Mouse (Mus musculus) embryo, embryonic 10.5 days (tissue): ENCODE data around the gene Bcl11a.

Experiments used
- DNase-seq: peaks from one replicate; pipeline ENCODE4 v3.0.0-alpha.2; 2015; ENCODE audit warnings: low spot score

The Bcl11a gene

DNA sequence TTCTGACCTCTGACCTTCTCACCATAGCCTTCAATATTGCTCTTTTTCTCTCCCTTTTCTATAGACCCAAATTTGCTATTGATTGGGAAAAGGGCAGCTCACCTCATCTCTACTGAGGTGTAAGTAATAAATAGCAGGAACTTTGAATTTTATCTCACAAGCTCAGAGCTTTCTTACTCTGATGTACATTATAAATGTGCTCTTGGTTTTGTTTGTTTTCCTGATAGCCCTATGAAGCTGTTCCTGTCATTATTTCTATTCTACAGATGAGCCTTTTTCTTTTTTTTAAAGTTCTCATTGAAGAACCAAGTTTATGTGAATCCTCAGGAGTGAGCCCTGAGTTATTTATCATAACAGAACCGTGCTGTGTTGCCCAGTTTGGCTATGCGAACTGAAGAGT is 55.0 kb downstream of the Bcl11a start:
- DNase-seq = no peak

- DNase-seq = no peak
Measured at GRCm38 (mm10) chr11:24133484-24133883, 55.6 kb downstream of the Bcl11a start.

- DNase-seq = no peak
Measured at GRCm38 (mm10) chr11:24133928-24134327, 56.1 kb downstream of the Bcl11a start.

- DNase-seq = no peak
Measured at GRCm38 (mm10) chr11:24135244-24135643, 57.4 kb downstream of the Bcl11a start.

GRCm38 (mm10) chr11:24136084-24136785 is 58.4 kb downstream of the Bcl11a start:
- no peak for DNase-seq

GRCm38 (mm10) chr11:24137891-24138290 is 60.0 kb downstream of the Bcl11a start:
- no peak for DNase-seq

- no peak for DNase-seq
Measured at GRCm38 (mm10) chr11:24138600-24139375, 60.9 kb downstream of the Bcl11a start.

DNA sequence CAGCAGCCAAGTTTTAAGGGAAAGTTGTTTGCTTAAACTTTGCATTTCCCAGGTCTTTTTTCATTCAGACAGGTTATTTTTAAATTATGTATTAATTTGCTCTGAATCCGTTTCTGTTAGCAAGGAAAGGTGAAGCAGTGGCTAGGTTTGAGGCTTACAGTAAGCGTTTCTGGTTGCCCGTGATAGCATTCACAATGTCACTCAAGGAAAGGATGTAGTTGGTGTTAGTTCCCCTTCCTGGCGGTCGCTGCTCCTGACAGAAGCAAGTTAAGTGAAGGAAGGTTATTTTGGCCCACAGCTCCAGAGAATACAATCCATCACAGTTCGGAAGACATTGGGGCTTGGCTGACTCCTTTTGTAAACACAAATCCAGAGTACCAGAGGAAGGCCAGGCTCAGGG is 61.6 kb downstream of the Bcl11a start:
- no peak for DNase-seq

GRCm38 (mm10) chr11:24139952-24140351 is 62.1 kb downstream of the Bcl11a start:
- no peak for DNase-seq

DNA sequence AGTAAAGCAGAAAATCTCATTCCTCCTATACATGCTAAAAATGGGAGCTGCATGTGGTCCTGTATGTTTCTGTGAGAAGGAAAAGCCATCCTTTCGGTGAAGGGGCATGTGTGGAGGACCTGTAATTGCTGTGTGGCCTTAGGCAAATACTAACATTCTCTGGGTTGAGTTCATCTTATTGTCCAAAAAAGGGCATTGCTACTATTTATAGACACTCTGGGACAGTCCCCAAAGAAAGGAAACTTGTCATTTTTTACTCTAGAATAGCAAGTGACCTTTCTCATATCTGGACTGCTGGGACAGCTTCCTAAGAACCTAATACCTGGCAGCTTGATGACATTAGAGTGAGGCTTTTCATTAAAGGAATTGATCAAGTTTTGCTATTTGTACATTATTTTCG is 63.1 kb downstream of the Bcl11a start:
- DNase-seq = no peak

DNA sequence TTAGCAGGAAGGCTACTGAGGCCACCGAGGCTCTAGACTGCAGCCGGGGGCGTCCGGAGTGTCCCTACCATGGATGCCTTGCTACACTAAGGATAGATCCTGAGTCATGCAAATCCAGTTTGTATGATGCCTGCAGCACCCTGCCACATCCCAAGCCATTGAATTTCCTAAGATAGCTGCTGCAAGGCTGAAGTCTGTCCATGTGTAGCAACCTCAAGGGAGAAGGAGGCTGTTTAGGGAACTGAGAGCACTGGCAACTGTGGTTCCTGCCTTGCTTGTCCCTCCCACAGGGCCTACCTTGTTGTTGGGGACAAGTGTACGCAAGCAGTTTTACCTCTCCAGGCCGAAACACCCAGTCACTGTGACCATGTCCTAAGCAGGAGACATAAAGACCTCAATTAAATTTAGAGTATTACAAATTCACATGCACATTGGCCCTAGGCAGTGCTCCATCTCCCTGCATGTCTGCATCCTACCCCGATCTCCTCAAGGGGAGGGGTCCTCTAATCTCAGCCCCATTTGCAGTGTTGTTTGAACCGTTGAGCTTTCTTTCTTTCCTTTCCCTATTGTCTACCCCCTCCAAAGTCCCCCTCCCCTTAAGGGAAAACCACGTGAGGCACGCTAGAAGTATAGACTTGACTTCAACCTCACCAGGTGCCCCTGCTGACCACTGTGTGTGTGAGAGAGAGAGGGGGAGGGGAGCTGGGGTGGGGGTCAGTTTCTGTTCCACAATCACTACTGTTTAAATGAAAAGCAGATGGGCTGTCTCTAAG is 63.8 kb downstream of the Bcl11a start:
- peak; percentile 48 for DNase-seq

- no peak for DNase-seq
Measured at GRCm38 (mm10) chr11:24142316-24142715, 64.5 kb downstream of the Bcl11a start.

DNA sequence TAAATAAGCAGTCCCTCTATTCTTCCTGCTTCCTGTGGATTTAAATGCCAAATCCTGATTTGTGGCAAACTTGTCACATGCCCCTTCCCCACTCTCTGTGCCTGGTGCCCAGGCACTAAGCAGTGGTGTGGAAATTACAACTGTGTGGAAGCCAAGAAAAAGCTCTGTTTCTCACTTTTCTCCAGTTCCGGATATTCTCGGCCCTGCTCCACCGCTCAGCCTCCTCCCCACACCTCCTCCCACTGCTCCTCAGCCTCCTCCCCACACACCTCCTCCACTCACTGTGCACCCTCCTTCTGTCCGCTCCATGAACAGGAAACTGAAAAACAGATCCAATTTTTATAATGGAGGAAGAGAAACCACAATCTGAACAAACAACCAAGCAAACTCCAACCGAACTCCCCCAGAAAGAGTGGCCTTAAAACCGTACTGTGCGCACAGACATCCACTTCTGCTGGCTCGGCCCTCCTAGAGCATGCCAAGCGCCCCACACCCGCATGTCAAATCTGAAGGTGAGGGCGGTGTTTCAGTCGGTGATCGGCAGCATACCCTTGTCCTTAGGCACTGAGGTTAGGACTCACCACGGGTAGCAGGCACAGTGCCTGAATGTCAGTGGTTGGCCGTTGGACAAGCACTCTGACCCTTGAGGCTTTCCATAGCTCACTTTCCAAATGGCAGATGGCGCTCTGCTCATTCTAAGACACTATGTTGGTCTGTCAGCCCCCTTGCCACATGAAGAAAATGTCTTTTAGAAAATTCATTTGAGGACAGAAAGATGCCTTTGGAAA is 66.5 kb downstream of the Bcl11a start:
- no peak for DNase-seq

DNA sequence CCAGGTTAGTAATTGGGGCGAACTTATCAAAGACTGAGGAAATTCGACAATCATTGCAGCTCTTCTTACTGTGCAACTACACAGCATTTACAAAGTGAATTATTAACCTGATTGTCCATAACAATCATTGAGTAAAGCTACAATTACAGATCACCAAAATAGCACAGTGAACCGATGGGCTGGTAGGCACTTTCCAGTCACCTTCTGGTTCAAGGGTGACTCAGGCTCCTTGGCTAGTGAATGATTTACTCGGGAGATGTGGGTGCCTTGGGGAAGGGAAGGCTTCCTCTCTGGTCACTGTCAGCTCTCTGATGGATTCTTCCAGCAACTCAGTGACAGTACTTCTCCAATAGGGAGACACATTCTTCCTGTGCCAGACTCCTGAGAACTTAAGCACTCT is 68.2 kb downstream of the Bcl11a start:
- DNase-seq = no peak

- DNase-seq = no peak
Measured at GRCm38 (mm10) chr11:24146437-24146836, 68.6 kb downstream of the Bcl11a start.

DNA sequence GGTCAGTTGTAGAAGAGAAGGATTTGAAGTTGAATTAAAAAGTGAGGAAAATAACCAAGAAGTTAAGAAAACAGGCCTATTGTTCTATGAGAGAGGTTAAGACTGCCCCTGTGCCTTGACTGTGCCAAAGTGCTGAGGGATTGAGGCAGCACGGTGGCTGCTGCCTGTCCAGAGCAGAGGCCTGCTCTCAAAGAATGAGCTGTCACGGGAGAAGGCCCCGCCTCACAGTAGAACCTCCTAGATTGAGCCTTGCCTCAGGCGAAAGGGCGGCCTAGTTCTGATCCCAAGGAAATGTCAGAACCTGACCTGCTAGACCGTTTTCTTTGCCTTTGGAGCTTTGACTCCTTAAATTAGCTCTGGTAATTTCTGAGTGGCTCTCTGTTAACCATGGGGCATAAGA is 69.8 kb downstream of the Bcl11a start:
- no peak for DNase-seq

GRCm38 (mm10) chr11:24148545-24148944 is 70.7 kb downstream of the Bcl11a start:
- DNase-seq = no peak

DNA sequence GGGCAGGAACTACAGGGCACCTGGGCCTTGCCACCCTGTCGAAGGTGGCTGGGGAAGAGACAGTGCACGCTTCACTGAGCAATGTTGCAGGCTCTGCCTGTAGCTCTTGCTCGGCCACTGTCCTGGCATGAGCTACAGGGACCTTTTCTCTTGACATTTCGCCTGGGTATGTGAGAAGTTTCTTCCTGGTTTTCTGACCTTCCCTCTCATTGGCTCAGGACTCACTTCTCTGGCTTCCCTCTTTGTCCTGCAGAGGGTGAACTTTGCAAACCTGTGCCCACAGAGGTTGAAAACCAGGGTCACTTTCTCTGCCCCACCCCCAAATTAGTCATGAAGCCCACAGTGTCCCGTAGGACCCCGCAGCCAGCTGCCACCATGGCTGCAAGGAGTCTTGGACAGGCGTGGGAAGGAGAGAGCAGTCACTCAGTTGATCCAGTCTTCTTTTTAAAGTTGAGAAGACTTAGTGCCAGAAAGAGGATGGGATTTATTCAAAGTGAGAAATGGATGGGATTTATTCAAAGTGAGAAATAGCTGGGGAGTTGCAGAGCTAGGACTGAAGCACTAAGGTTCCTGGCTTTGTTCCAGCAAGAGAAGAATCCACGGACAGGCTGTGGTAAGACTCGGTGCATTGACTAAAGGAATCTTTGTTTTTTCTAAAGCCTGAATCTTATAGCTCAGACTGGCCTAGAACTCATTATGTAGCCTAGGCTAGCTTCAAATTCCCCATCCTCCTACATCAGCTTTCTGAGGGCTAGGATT is 71.8 kb downstream of the Bcl11a start:
- DNase-seq = no peak

DNA sequence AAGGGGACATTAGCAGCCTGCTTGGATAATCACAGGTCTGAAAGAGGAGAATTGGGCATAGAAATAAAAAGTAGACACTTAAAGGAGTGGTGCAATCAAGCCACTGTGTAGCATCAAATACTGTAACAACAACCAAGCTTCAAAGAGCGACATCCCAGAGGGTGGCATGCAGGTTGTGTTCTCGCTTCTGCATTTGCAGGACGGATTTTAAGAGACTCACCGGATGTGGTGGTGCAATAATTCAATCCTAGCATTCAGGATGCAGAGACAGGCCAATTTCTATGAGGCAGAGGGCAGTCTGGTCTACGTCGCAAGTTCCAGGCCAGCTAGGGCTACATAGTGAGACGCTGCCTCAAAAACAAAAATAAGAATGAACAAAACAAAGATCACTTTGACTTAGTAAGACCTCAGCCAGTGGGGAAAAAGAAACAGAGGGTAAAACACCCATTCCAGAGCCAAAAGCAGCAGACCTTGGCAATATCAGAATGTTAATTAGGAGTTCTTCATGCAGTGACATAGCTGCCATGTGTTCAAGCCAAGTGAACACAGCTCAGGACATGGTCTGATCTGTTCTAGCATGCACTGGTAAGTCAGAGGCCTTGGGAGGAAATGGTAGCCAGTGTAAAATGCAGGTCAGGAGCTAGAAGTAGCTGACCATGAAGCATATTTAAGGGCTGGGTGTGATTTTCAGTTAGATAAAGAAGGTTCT is 74.4 kb downstream of the Bcl11a start:
- DNase-seq = no peak

- DNase-seq = peak; percentile 60
Measured at GRCm38 (mm10) chr11:24153049-24153448, 75.2 kb downstream of the Bcl11a start.

DNA sequence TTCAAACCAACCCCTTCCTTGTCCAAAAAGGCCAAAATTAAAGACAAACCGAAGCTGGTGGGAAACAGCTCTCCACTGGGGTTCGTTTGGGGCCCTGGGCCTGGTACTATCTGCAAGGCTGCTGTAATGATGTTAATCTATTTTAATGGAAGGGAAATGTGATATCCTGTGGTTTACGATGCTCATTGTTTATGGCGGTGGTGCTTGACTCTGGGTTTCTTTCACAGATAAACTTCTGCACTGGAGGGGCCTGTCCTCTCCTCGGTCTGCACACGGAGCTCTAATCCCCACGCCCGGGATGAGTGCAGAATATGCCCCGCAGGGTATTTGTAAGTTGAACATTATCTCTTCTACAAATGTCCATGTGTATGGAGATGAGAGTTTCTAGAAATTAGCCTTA is 80.2 kb downstream of the Bcl11a start:
- DNase-seq = no peak
